Mouse (Mus musculus) thymus, adult 2 months (tissue): ENCODE measurements around the gene Sqstm1. TPM values are rescaled to one million over a fixed set of nuclear protein-coding genes. Genes with fewer than 3 reads are reported as not detected.
A peak's percentile ranks its signal among the peaks of the same experiment; 100 is the strongest.

Experiments used
- DNase-seq: peaks from one replicate; pipeline ENCODE4 v3.0.0; 2021
- H3K27ac ChIP-seq: fragments of 200-500 bp; 2 replicates; pipeline ENCODE4 v1.5.1; 2012; ENCODE audit warnings: low read length, control low read depth; ENCODE audit not compliant: control insufficient read depth, insufficient read depth
- H3K27me3 ChIP-seq: fragments of 200-500 bp; 2 replicates; pipeline ENCODE4 v1.6.1; 2012; ENCODE audit warnings: mild to moderate bottlenecking, low read length, moderate library complexity, mixed read lengths; ENCODE audit not compliant: control insufficient read depth, insufficient read depth
- H3K36me3 ChIP-seq: fragments of 200-500 bp; 2 replicates; pipeline ENCODE4 v1.6.1; 2012; ENCODE audit warnings: mild to moderate bottlenecking, low read length, moderate library complexity; ENCODE audit not compliant: control insufficient read depth, insufficient read depth
- H3K4me1 ChIP-seq: fragments of 200-500 bp; replicated peaks from 2 replicates; pipeline ENCODE4 v1.6.1; 2012; ENCODE audit warnings: low read length; ENCODE audit not compliant: control insufficient read depth, insufficient read depth
- H3K4me3 ChIP-seq: fragments of 200-500 bp; 2 replicates; pipeline ENCODE4 v1.5.1; 2012; ENCODE audit warnings: mild to moderate bottlenecking, low read length, control low read depth, moderate library complexity; ENCODE audit not compliant: control insufficient read depth, insufficient read depth
- CTCF ChIP-seq: fragments of 200-500 bp; IDR thresholded peaks from 2 replicates; pipeline ENCODE4 v1.5.1; 2012; ENCODE audit warnings: mild to moderate bottlenecking, control low read depth, low read length, moderate library complexity, borderline replicate concordance; ENCODE audit not compliant: control insufficient read depth, poor library complexity, insufficient read depth; ENCODE audit errors: extremely low read depth
- POLR2A ChIP-seq: fragments of 200-500 bp; IDR thresholded peaks from 2 replicates; pipeline ENCODE4 v1.6.1; 2012; ENCODE audit warnings: mild to moderate bottlenecking, low read length, control low read depth, moderate library complexity; ENCODE audit not compliant: control insufficient read depth, poor library complexity, insufficient read depth; ENCODE audit errors: extremely low read depth
- WGBS: fragments of 180-500 bp; shearing (Covaris S2); methylation state at CpG from one replicate; pipeline ENCODE4 v1.1.7; 2018; 5-methylcytosine and 5-hydroxymethylcytosine counted together
- polyA plus RNA-seq: library from polyadenylated mRNA; depleted of rRNA; stranded (reverse); fragments of >200 nt; gene quantifications from 2 replicates; pipeline ENCODE4 v1.2.3, GENCODE M21; 2012

Gene Sqstm1
- polyA plus RNA-seq, 1 experiment: 173 TPM

GRCm38 (mm10) chr11:50225611-50226378 is 15.2 kb upstream of the Sqstm1 start:
- Histone ChIP-seq H3K27me3 (no peaks in the 10 kb centered on the region), H3K4me1 (peaks cover 22% of the 10 kb centered on the region), H3K27ac (no peak overlapping the region), H3K36me3 (no peaks in the 10 kb centered on the region), H3K4me3 (peak overlapping the region; percentile 70)
- 2% methylated on average over 34 of the region's 34 CpGs for WGBS
- peak; percentile 40 for DNase-seq
- TF ChIP-seq CTCF (no peak), POLR2A (0 out of 2 replicates have a peak, but pooled peaks have one; percentile 26)

GRCm38 (mm10) chr11:50224671-50225530 is 14.3 kb upstream of the Sqstm1 start:
- no peaks in the 10 kb centered on the region for H3K27me3 ChIP-seq
- DNase-seq: peak; percentile 69
- H3K27ac ChIP-seq: no peak overlapping the region
- TF ChIP-seq CTCF: peak; percentile 29; the same call in 1 of the 2 replicates
- no peak; the same call in 1 of the 2 replicates for TF ChIP-seq POLR2A
- H3K4me3 ChIP-seq: peak overlapping the region; percentile 70
- H3K36me3 ChIP-seq: no peaks in the 10 kb centered on the region
- under 1% methylated on average over 70 of the region's 70 CpGs for WGBS
- H3K4me1 ChIP-seq: peaks cover 22% of the 10 kb centered on the region

GRCm38 (mm10) chr11:50223783-50224662 is 13.4 kb upstream of the Sqstm1 start:
- Histone ChIP-seq H3K27me3 (no peaks in the 10 kb centered on the region), H3K4me3 (peak overlapping the region; percentile 70), H3K36me3 (no peaks in the 10 kb centered on the region), H3K4me1 (peaks cover 22% of the 10 kb centered on the region), H3K27ac (no peak overlapping the region)
- TF ChIP-seq CTCF (no peak), POLR2A (no peak)
- no peak for DNase-seq
- WGBS: 7% methylated on average over 17 of the region's 17 CpGs

- TF ChIP-seq POLR2A: no peak
- no peak for TF ChIP-seq CTCF
- H3K36me3 ChIP-seq: no peaks in the 10 kb centered on the region
- DNase-seq: no peak
- peaks cover 22% of the 10 kb centered on the region for H3K4me1 ChIP-seq
- H3K4me3 ChIP-seq: no peak overlapping the region
- no peak overlapping the region for H3K27ac ChIP-seq
- WGBS: 74% methylated on average over 7 of the region's 7 CpGs
- no peaks in the 10 kb centered on the region for H3K27me3 ChIP-seq
Measured at GRCm38 (mm10) chr11:50222559-50223276, 12.1 kb upstream of the Sqstm1 start.

- no peaks in the 10 kb centered on the region for H3K36me3 ChIP-seq
- TF ChIP-seq CTCF (no peak), POLR2A (no peak)
- DNase-seq: no peak
- 93% methylated on average over 2 of the region's 2 CpGs for WGBS
- no peaks in the 10 kb centered on the region for H3K27me3 ChIP-seq
- H3K4me3 ChIP-seq: no peak overlapping the region
- H3K4me1 ChIP-seq: peaks cover 7% of the 10 kb centered on the region
- H3K27ac ChIP-seq: no peak overlapping the region
Measured at GRCm38 (mm10) chr11:50219833-50220232, 9.2 kb upstream of the Sqstm1 start.
